Mouse (Mus musculus) lung, postnatal 10 days (tissue): ENCODE data around the gene Vmn1r125.
"Not testable (repeated sequence)": the region's sequence is repeated elsewhere in the genome, so short reads cannot be mapped to it uniquely, and the experiment has no call there.

Experiments
- DNase-seq: peaks from one replicate; pipeline ENCODE4 v3.0.0; 2021

Vmn1r125 gene

GRCm38 (mm10) chr7:21271879-21272278 is at the start of gene Vmn1r125:
Vmn1r125 (plus strand) TSS chr7:21272179.
- not testable (repeated sequence) for DNase-seq

GRCm38 (mm10) chr7:21260517-21260916 is 11.5 kb upstream of the Vmn1r125 start, which contains the start of gene Vmn1r124:
Vmn1r124 (minus strand) TSS chr7:21260617.
- DNase-seq: not testable (repeated sequence)

- DNase-seq: not testable (repeated sequence)
Measured at GRCm38 (mm10) chr7:21301367-21301766, 29.4 kb downstream of the Vmn1r125 start, which contains the start of gene Vmn1r126. Vmn1r126 (minus strand) TSS chr7:21301467.

- not testable (repeated sequence) for DNase-seq
Measured at GRCm38 (mm10) chr7:21319761-21320160, 47.8 kb downstream of the Vmn1r125 start, which contains the start of gene Vmn1r127. Vmn1r127 (minus strand) TSS chr7:21319861.
